Mouse (Mus musculus) adrenal gland, postnatal 0 days (tissue): ENCODE measurements around the gene Traf3ip3. TPM values are rescaled to one million over a fixed set of nuclear protein-coding genes. Genes with fewer than 3 reads are reported as not detected.

Experiments
- polyA plus RNA-seq: library from polyadenylated mRNA; unstranded; fragments of >200 nt; fragmentation: Nextera tagmentation; extraction: Ambion mirVana; gene quantifications from 2 replicates; pipeline ENCODE4 v1.2.1, GENCODE M21; 2015

Traf3ip3 gene
- 1.4 and 2.1 TPM in 2 replicates for polyA plus RNA-seq

GRCm38 (mm10) chr1:193201383-193201778 lies at the start of gene Traf3ip3:
Traf3ip3 (minus strand) TSS chr1:193201703.

GRCm38 (mm10) chr1:193207503-193207902 lies 6.0 kb upstream of the Traf3ip3 start, which contains the start of gene Lamb3:
Lamb3 (plus strand) TSS chr1:193207699.

GRCm38 (mm10) chr1:193167746-193168145 lies 33.8 kb downstream of the Traf3ip3 start, which contains the start of gene A130010J15Rik:
A130010J15Rik (plus strand) TSS chr1:193168046.

GRCm38 (mm10) chr1:193152872-193153271 lies 48.6 kb downstream of the Traf3ip3 start, which contains the start of gene Irf6:
Irf6 (plus strand) TSS chr1:193153111.

GRCm38 (mm10) chr1:193129786-193130455 lies 71.6 kb downstream of the Traf3ip3 start, which contains the start of gene Diexf:
Diexf (minus strand) TSS chr1:193130272.

Other genes with a start within 250 kb of the Traf3ip3 start
- 1.2 and 1.4 TPM in 2 replicates for gene Syt14, start 165.9 kb downstream of the Traf3ip3 start, polyA plus RNA-seq
- 2.7 and 2.9 TPM in 2 replicates for gene Diexf, start 71.4 kb downstream of the Traf3ip3 start, polyA plus RNA-seq
- 0.91 and 1.0 TPM in 2 replicates for gene Irf6, start 48.6 kb downstream of the Traf3ip3 start, polyA plus RNA-seq
- 6.1 and 7.3 TPM in 2 replicates for gene A130010J15Rik, start 33.7 kb downstream of the Traf3ip3 start, polyA plus RNA-seq
- gene Lamb3, start 6.0 kb upstream of the Traf3ip3 start, polyA plus RNA-seq, result 1.3 and 1.6 TPM in 2 replicates
- 25.3 and 26.1 TPM in 2 replicates for gene Hsd11b1, start 62.4 kb upstream of the Traf3ip3 start, polyA plus RNA-seq
- gene G0s2, start 71.5 kb upstream of the Traf3ip3 start, polyA plus RNA-seq, result 90.4 and 120 TPM in 2 replicates
- 2.5 and 4.4 TPM in 2 replicates for gene Camk1g, start 168.6 kb upstream of the Traf3ip3 start, polyA plus RNA-seq